ENCODE assay signal across 22 mouse cellular contexts in the genomic region with DNA sequence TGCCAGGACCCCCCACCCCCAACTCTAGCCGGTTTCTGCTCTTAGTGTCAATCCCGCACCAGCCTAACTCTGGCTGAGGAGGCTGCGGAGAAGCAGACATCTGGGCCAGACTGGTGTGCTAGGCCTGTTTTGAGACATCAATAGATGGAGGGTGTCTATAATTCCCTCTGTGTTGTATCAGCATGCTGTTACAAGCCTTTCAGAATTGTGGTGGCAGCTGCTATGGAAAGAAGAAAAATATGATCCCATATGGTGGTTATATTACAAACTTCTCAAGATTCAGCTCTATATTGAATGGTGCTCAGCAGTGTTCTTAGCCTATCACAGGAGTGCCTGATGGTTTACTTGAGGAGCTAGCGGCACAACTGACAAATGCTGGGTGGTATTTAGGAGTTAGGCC.
A peak's percentile ranks its signal among the peaks of the same experiment; 100 is the strongest.
DNase-seq lines count a peak whose midpoint lies in the region; ATAC-seq lines count a peak whose summit lies in the region.
"Had no signal": no experiment of that assay in that cellular context is flagged by ENCODE, and none has a peak within 500 bp of the region (broad histone marks: within the 10 kb centered on the region; RNA-seq: fewer than 3 reads in every experiment).

No protein-coding gene starts in this region.

- H3K4me1 ChIP-seq in forebrain, embryonic 16.5 days (replicated peaks; ENCODE audit: control insufficient read depth, insufficient read depth, low read length), result peaks cover 8% of the 10 kb centered on the region
- no peaks in the 10 kb centered on the region for H3K4me1 ChIP-seq in intestine, embryonic 15.5 days (replicated peaks)
- H3K4me1 ChIP-seq: embryonic facial prominence, embryonic 13.5 days; hindbrain, embryonic 12.5 days had no signal

- DNase-seq in frontal cortex, postnatal 25 days (ENCODE audit: low spot score in 2 of 2), result no peak
- peak; percentile 17 for DNase-seq in layer of hippocampus, adult 9-10 months (ENCODE audit: low spot score)
- no peak for DNase-seq in layer of hippocampus, postnatal 10 days (ENCODE audit: low spot score in 2 of 2)
- DNase-seq in telencephalon, adult 2 months (ENCODE audit: low read depth, low spot score), result peak; percentile 26
- DNase-seq: adrenal gland, adult 2 months; adrenal gland, postnatal 25 days; cerebellum, adult 11-12 months; cerebellum, adult 9-10 months; cerebellum, postnatal 25 days; gastrocnemius, adult 2 months; gastrocnemius, postnatal 25 days; heart, postnatal 10 days; heart, postnatal 4 days; kidney, adult 11 months had no signal

- H3K9me3 ChIP-seq in forebrain, embryonic 16.5 days (ENCODE audit: control insufficient read depth, low read length), result no peaks in the 10 kb centered on the region
- H3K9me3 ChIP-seq in intestine, embryonic 15.5 days, result no peaks in the 10 kb centered on the region
- H3K9me3 ChIP-seq: embryonic facial prominence, embryonic 13.5 days; heart, embryonic 10.5 days; hindbrain, embryonic 12.5 days had no signal

- no peak overlapping the region for H3K4me3 ChIP-seq in forebrain, embryonic 16.5 days (replicated peaks; ENCODE audit: low read length)
- H3K4me3 ChIP-seq in intestine, embryonic 15.5 days (replicated peaks), result no peak overlapping the region
- H3K4me3 ChIP-seq: embryonic facial prominence, embryonic 13.5 days; gastrocnemius, adult 2 months; heart, embryonic 10.5 days; hindbrain, embryonic 12.5 days had no signal

- no peak overlapping the region; the same call in 1 of the 2 replicates for H3K27ac ChIP-seq in forebrain, embryonic 16.5 days (ENCODE audit: low read length)
- H3K27ac ChIP-seq in intestine, embryonic 15.5 days, result no peak overlapping the region
- H3K27ac ChIP-seq: embryonic facial prominence, embryonic 13.5 days; gastrocnemius, adult 2 months; heart, embryonic 10.5 days; hindbrain, embryonic 12.5 days had no signal

- ATAC-seq in frontal cortex, adult (ENCODE audit: low TSS enrichment), result peak; percentile 65; the same call in 1 of the 2 replicates
- peak; percentile 77 for ATAC-seq in forebrain, embryonic 16.5 days
- ATAC-seq in intestine, embryonic 15.5 days, result no peak
- ATAC-seq: hindbrain, embryonic 16.5 days; inflammation-experienced regulatory T-cells, adult 6 months had no signal

- H3K36me3 ChIP-seq in forebrain, embryonic 16.5 days (ENCODE audit: control insufficient read depth, insufficient read depth), result no peaks in the 10 kb centered on the region
- no peaks in the 10 kb centered on the region for H3K36me3 ChIP-seq in intestine, embryonic 15.5 days
- H3K36me3 ChIP-seq: embryonic facial prominence, embryonic 13.5 days; heart, embryonic 10.5 days; hindbrain, embryonic 12.5 days had no signal

- H3K4me2 ChIP-seq in forebrain, embryonic 16.5 days (ENCODE audit: low read length), result no peak overlapping the region
- H3K4me2 ChIP-seq in intestine, embryonic 15.5 days (replicated peaks), result no peak overlapping the region
- H3K4me2 ChIP-seq: embryonic facial prominence, embryonic 13.5 days; hindbrain, embryonic 12.5 days had no signal

- no peak overlapping the region for H3K9ac ChIP-seq in forebrain, embryonic 16.5 days (replicated peaks; ENCODE audit: low read depth, low read length)
- no peak overlapping the region for H3K9ac ChIP-seq in intestine, embryonic 15.5 days
- H3K9ac ChIP-seq: embryonic facial prominence, embryonic 13.5 days; hindbrain, embryonic 12.5 days had no signal

- H3K27me3 ChIP-seq in forebrain, embryonic 16.5 days (replicated peaks; ENCODE audit: control insufficient read depth, insufficient read depth, low read length), result no peaks in the 10 kb centered on the region
- H3K27me3 ChIP-seq in intestine, embryonic 15.5 days (replicated peaks), result no peaks in the 10 kb centered on the region
- H3K27me3 ChIP-seq: embryonic facial prominence, embryonic 13.5 days; hindbrain, embryonic 12.5 days had no signal

- WGBS in forebrain, embryonic 16.5 days, result 54% methylated on average over 4 of the region's 4 CpGs
- WGBS in intestine, embryonic 15.5 days, result 84% methylated on average over 4 of the region's 4 CpGs

Comparison
In these comparisons a context has a peak if more than half of its experiments do, and no peak if none do; other contexts are left out.
1. DNase-seq: peak in layer of hippocampus, adult 9-10 months (single experiment) and telencephalon, adult 2 months (single experiment); none in frontal cortex, postnatal 25 days (0 of 2) and layer of hippocampus, postnatal 10 days (0 of 2).